Mouse (Mus musculus) 3134 (cell line): ENCODE results near the gene Krtap20-2.
"Not testable (repeated sequence)": the region's sequence is repeated elsewhere in the genome, so short reads cannot be mapped to it uniquely, and the experiment has no call there.

ENCODE experiments used
- DNase-seq: peaks from one replicate; pipeline ENCODE4 v3.0.0-alpha.2; 2011; ENCODE audit warnings: low spot score; ENCODE audit not compliant: insufficient read length; ENCODE audit errors: extremely low read depth

Gene Krtap20-2

GRCm38 (mm10) chr16:89205561-89205960 lies at the start of gene Krtap20-2:
Krtap20-2 (plus strand) TSS chr16:89205861.
- DNase-seq, result no peak

GRCm38 (mm10) chr16:89157652-89158051 lies 48.0 kb upstream of the Krtap20-2 start, which contains the start of gene Gm9789:
Gm9789 (plus strand) TSS chr16:89157952.
- no peak for DNase-seq

GRCm38 (mm10) chr16:89169190-89169589 lies 36.5 kb upstream of the Krtap20-2 start, which contains the start of gene Gm7735:
Gm7735 (plus strand) TSS chr16:89169490.
- not testable (repeated sequence) for DNase-seq

- DNase-seq, result no peak
These were observed 31.2 kb upstream of the Krtap20-2 start, which contains the start of gene 1110057P08Rik for GRCm38 (mm10) chr16:89174435-89174834. 1110057P08Rik (plus strand) TSS chr16:89174735.

GRCm38 (mm10) chr16:89188621-89189020 lies 17.0 kb upstream of the Krtap20-2 start:
- no peak for DNase-seq
